Mouse (Mus musculus) right cerebral cortex, postnatal 25 days (tissue): ENCODE data around the gene Xrcc6.

Experiments
- DNase-seq: peaks from one replicate; pipeline ENCODE4 v3.0.0; 2022

Gene Xrcc6

DNA sequence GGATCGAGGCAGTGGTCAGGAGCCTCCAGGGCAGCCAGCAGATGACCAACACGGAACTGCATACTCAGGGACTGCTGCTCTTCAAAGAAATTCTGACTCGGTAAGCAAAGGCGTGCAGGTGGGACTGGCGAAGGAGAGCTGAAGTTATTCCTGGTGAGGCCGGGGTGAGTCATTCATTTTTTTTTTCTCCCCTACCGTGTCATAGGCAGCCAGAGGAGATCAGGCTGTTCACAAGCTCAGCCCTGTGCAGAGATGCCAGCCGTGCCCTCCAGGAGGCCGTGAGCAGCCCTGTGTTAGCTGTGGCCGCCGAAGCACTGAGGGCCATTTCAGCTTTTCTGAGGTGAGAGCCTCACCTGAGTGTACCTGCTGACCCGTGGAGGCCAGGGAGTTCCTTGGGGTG, 98.5 kb downstream of the Xrcc6 start:
- DNase-seq = peak; percentile 43

DNA sequence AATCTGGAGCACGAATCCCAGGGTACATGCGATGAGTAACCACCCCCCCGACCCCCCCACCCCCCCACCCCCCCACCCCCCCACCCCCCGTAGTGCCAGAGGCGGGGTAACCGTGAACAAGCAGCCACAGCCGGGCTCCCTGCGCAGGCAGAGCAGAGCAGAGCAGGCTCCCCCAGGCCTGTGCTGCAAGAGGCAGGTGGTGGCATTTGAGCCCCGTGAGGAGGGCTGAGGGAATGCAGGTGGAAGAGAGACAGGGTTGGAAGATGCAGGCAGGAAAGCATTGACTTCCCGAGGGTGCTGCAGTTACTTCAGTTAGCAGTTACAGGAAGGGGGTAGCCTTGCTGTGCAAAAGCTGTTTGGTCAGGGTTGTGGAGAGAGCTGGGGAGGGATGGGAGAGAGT, 99.6 kb downstream of the Xrcc6 start:
- peak; percentile 55 for DNase-seq
